Mouse (Mus musculus): ENCODE measurements at regions not wholly inside any gene's neighbourhood (a gene's known extent, or its start where the extent isn't known, plus 50 kb on each side); places are given as distances from the start of the nearest gene placed in this dataset.

DNA sequence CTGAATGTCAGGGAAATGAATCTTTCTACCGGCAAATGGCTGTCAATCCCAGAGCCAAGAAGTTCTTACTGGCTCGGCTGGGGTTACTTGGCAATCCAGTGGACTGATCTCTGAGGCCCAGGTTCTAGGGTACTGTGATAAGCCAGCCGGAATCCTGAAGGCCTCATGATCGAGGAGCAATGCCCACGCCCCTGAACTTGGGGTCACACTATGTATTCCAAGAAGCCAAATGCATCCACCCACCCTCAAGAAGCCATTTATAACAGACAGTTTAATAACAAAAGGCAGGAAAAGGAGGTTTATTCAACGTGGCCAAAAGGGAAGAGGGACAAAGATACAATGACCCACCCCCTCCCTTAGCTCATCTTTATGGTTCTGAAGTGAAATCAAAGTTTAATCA lies 144.0 kb downstream of the Bmp7 start:
- WGBS: 68% methylated on average over 6 of the region's 6 CpGs
- H3K4me1 ChIP-seq (replicated peaks): no peaks in the 10 kb centered on the region
- H3K4me3 ChIP-seq: no peak overlapping the region
- 0 out of 2 replicates have a peak, but pooled peaks cover 5% of the 10 kb centered on the region for H3K9me3 ChIP-seq (replicated peaks)
- ATAC-seq (ENCODE audit: insufficient number of reproducible peaks, low FRiP score): no peak
- H3K36me3 ChIP-seq: no peaks in the 10 kb centered on the region
- H3K27me3 ChIP-seq (replicated peaks): peaks cover 21% of the 10 kb centered on the region
- H3K27ac ChIP-seq (ENCODE audit: poor library complexity, severe bottlenecking): no peak overlapping the region
- no peak overlapping the region for H3K4me2 ChIP-seq
- H3K9ac ChIP-seq: no peak overlapping the region

DNA sequence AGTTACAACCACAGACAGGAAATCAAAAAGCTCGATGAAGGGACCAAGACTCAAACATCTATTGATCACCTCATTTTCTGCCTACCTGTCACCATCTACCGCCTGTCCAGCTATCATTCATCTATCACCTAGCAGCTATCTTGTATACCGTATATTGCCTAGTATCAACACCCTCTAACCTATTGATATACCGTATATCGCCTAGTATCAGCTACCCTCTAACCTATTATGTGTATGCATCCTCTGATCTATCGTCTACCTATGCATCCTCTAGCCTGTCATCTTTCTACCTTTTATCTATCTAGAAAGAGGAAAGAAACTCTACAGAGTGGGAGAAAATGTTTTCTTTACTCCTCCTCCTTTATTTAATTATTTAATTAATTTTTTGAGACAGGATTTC lies 143.2 kb downstream of the Bmp7 start:
- H3K4me2 ChIP-seq: no peak overlapping the region
- H3K4me1 ChIP-seq (replicated peaks): no peaks in the 10 kb centered on the region
- H3K4me3 ChIP-seq: no peak overlapping the region
- H3K9ac ChIP-seq: no peak overlapping the region
- ATAC-seq (ENCODE audit: insufficient number of reproducible peaks, low FRiP score): no peak
- no peaks in the 10 kb centered on the region for H3K36me3 ChIP-seq
- no peak overlapping the region for H3K27ac ChIP-seq (ENCODE audit: poor library complexity, severe bottlenecking)
- H3K27me3 ChIP-seq (replicated peaks): peaks cover 19% of the 10 kb centered on the region
- 35% methylated on average over 6 of the region's 6 CpGs for WGBS
- 0 out of 2 replicates have a peak, but pooled peaks cover 5% of the 10 kb centered on the region for H3K9me3 ChIP-seq (replicated peaks)

DNA sequence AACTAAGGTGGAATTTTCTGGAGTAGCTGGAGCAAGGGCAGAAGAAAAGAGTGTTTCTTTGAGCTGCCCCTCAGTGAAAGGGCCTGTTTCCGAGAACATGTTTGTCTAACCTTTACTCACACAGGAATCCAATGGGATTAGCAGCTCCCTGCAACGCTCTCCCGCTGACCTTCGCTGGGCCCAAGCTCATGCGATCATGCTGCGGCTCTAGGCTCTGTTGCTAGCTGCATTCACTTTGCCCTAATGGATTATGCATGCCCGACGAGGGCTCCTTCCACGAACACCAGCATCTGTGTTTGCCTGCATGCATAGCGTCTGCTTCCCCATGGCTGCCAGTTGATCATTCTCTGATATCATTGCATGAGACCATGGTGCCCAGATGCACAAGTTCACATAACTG lies 140.2 kb downstream of the Bmp7 start:
- ATAC-seq (ENCODE audit: insufficient number of reproducible peaks, low FRiP score): no peak
- Histone ChIP-seq H3K4me3 (no peak overlapping the region), H3K36me3 (no peaks in the 10 kb centered on the region), H3K27me3 (replicated peaks) (0 out of 2 replicates have a peak, but pooled peaks cover 9% of the 10 kb centered on the region), H3K9ac (no peak overlapping the region), H3K4me1 (replicated peaks) (no peaks in the 10 kb centered on the region), H3K27ac (ENCODE audit: poor library complexity, severe bottlenecking) (no peak overlapping the region), H3K9me3 (replicated peaks) (peaks cover 11% of the 10 kb centered on the region), H3K4me2 (no peak overlapping the region)
- 58% methylated on average over 10 of the region's 10 CpGs for WGBS

DNA sequence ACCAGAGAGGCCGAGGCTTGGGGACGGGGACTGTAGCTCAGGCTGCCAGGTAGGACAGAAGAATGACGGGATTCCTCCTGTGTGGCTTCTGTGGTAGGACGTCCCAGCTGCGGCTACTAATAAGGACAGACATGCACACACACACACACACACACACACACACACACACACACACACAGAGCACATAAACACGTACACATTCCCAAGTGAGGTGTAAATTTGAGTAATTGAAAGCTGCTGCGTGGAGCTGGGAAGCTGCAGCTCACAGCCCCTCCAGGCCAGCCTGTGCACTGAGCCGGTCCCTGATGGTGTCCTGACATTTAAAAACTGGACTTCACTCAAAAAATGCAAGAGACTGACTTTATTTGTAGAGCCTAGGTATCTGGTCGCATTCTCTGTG lies 139.3 kb downstream of the Bmp7 start:
- H3K4me2 ChIP-seq: no peak overlapping the region
- ATAC-seq (ENCODE audit: insufficient number of reproducible peaks, low FRiP score): no peak
- H3K27ac ChIP-seq (ENCODE audit: poor library complexity, severe bottlenecking): no peak overlapping the region
- 71% methylated on average over 9 of the region's 9 CpGs for WGBS
- no peaks in the 10 kb centered on the region for H3K36me3 ChIP-seq
- no peak overlapping the region for H3K9ac ChIP-seq
- peaks cover 9% of the 10 kb centered on the region for H3K9me3 ChIP-seq (replicated peaks)
- no peaks in the 10 kb centered on the region for H3K4me1 ChIP-seq (replicated peaks)
- H3K27me3 ChIP-seq (replicated peaks): 0 out of 2 replicates have a peak, but pooled peaks cover 9% of the 10 kb centered on the region
- H3K4me3 ChIP-seq: no peak overlapping the region

DNA sequence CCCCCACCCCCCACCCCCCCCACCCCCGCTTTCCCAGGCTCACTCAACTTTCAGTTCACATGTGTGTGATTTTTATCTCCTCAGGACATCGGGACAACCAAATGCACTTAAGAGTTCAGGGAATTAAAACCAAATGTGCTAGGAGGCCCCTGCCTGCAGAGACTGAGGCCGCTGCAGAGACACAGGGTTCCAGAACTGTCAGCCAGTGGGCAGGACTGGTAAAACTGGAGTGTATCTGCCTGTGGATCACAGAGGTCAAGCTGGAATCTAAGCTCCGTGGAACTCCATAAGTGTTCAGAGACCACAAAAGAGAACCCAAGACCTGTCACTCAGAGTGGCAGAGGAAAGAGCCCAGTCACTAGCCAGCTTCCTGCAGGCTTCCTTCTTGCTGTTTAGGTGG lies 138.3 kb downstream of the Bmp7 start:
- no peak overlapping the region for H3K4me3 ChIP-seq
- peaks cover 9% of the 10 kb centered on the region for H3K9me3 ChIP-seq (replicated peaks)
- 0 out of 2 replicates have a peak, but pooled peaks cover 9% of the 10 kb centered on the region for H3K27me3 ChIP-seq (replicated peaks)
- H3K4me2 ChIP-seq: no peak overlapping the region
- H3K36me3 ChIP-seq: no peaks in the 10 kb centered on the region
- no peak overlapping the region for H3K27ac ChIP-seq (ENCODE audit: poor library complexity, severe bottlenecking)
- no peak for ATAC-seq (ENCODE audit: insufficient number of reproducible peaks, low FRiP score)
- WGBS: 30% methylated on average over 4 of the region's 4 CpGs
- H3K9ac ChIP-seq: no peak overlapping the region
- H3K4me1 ChIP-seq (replicated peaks): no peaks in the 10 kb centered on the region

DNA sequence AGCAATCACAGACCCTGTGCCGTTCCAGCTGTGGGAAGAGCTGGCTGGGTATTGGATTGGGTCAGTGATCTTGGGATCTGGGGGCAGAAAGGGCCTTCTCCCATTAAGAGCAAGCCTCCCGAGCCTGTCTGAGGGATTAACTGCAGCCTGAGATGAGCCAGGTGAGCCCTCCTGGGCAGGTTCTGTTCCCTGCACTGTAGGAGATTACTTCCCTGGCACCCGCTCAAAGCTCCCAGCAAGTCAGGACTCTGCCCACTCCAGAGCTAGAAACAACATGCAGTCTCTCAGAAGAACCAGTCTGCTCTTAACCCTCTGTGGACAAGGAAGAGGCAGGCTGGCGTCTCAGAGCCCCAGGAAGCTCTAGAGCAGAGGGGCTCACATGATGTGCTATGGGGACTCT lies 132.7 kb downstream of the Bmp7 start:
- Histone ChIP-seq H3K4me2 (no peak overlapping the region), H3K9ac (no peak overlapping the region), H3K4me1 (replicated peaks) (no peaks in the 10 kb centered on the region), H3K36me3 (no peaks in the 10 kb centered on the region), H3K27me3 (replicated peaks) (no peaks in the 10 kb centered on the region), H3K4me3 (no peak overlapping the region), H3K27ac (ENCODE audit: poor library complexity, severe bottlenecking) (no peak overlapping the region), H3K9me3 (replicated peaks) (peaks cover 8% of the 10 kb centered on the region)
- 56% methylated on average over 4 of the region's 4 CpGs for WGBS
- no peak for ATAC-seq (ENCODE audit: insufficient number of reproducible peaks, low FRiP score)

DNA sequence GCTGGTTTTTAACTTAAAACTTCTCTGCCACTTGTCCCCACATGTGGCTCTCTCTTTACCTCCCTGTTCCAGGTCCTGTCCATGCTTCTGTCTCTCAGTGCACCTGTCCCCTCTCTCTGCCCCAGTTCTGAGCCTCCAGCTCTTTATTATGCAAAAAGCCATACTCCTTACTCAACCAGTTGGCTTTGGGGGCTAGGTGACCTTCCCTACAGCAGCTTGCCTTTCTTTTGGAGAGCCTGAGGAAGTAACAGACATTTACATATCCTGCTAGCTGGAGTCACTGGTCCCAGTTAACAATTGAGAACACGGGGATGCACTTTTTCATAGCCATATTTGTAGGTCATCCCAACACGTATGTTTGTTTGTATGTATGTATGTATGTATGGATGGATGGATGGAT lies 130.8 kb downstream of the Bmp7 start:
- Histone ChIP-seq H3K9me3 (replicated peaks) (no peaks in the 10 kb centered on the region), H3K27me3 (replicated peaks) (no peaks in the 10 kb centered on the region), H3K36me3 (no peaks in the 10 kb centered on the region), H3K4me1 (replicated peaks) (no peaks in the 10 kb centered on the region), H3K27ac (ENCODE audit: poor library complexity, severe bottlenecking) (no peak overlapping the region), H3K4me3 (no peak overlapping the region), H3K9ac (no peak overlapping the region), H3K4me2 (no peak overlapping the region)
- WGBS: 78% methylated on average over 2 of the region's 2 CpGs
- no peak for ATAC-seq (ENCODE audit: insufficient number of reproducible peaks, low FRiP score)

DNA sequence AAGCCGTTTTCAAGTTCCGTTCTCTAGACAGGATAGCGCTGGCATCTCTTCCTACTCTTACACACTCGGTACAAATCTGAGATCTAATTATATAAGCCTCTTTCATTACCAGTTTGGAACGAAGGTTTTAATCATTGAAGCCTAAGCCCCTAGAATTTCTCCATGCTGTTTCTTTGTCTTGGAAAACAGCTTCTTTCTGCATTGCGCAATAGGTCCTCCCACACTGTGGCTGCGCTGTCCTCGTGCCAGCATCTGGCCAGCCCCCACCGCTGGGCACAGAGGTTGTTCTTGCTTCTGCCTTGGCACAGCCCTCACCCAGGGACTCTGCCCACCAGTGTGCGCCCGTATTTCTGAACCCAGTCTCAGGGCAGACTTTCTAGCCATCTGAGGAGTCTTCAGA lies 126.8 kb downstream of the Bmp7 start:
- Histone ChIP-seq H3K27ac (ENCODE audit: poor library complexity, severe bottlenecking) (no peak overlapping the region), H3K36me3 (no peaks in the 10 kb centered on the region), H3K9ac (no peak overlapping the region), H3K4me3 (no peak overlapping the region), H3K9me3 (replicated peaks) (peaks cover 9% of the 10 kb centered on the region), H3K4me1 (replicated peaks) (no peaks in the 10 kb centered on the region), H3K4me2 (no peak overlapping the region), H3K27me3 (replicated peaks) (0 out of 2 replicates have a peak, but pooled peaks cover 9% of the 10 kb centered on the region)
- no peak for ATAC-seq (ENCODE audit: insufficient number of reproducible peaks, low FRiP score)
- WGBS: 81% methylated on average over 11 of the region's 11 CpGs

DNA sequence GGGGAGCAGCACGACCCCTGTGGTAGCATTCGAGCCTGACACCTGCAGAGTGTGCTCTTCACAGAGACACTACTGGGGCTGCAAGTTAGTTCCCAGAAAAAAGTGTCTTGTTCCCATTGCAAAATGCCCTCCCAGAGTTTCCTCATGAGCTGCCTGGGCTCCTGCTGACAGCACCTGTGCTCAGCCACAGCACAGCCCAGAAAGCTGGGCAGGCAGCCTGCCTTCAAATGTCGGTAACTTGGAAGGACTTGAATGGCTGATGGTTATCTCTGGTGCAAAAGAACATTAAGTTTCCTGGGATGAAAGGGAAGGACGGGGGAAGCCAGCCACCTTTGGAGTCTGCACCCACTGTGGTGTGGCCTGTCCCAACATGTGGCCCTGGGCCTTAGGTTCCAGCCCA lies 126.2 kb downstream of the Bmp7 start:
- no peak overlapping the region for H3K4me2 ChIP-seq
- H3K9me3 ChIP-seq (replicated peaks): peaks cover 9% of the 10 kb centered on the region
- 0 out of 2 replicates have a peak, but pooled peaks cover 9% of the 10 kb centered on the region for H3K27me3 ChIP-seq (replicated peaks)
- H3K9ac ChIP-seq: no peak overlapping the region
- WGBS: 53% methylated on average over 4 of the region's 4 CpGs
- H3K4me3 ChIP-seq: no peak overlapping the region
- ATAC-seq (ENCODE audit: insufficient number of reproducible peaks, low FRiP score): no peak
- H3K27ac ChIP-seq (ENCODE audit: poor library complexity, severe bottlenecking): no peak overlapping the region
- H3K4me1 ChIP-seq (replicated peaks): no peaks in the 10 kb centered on the region
- no peaks in the 10 kb centered on the region for H3K36me3 ChIP-seq

DNA sequence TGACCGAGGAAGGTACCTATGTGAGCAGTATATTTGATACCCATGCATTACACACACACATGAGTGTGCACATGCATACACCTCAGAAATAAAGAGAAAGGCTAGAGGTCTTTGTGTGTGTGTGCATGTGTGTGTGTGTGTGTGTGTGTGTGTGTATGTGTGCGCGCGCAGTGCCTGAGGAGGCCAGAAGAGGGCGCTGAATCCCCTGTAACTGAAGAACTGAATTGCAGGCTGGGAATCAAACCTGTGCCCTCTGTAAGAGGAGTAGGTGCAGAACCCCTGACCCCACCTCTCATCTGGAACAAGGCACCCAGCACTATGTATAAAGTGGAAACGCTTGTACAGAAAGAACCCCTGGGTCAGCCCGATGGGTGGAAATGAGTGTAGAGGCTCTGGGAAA lies 125.0 kb downstream of the Bmp7 start:
- Histone ChIP-seq H3K4me2 (no peak overlapping the region), H3K27me3 (replicated peaks) (0 out of 2 replicates have a peak, but pooled peaks cover 9% of the 10 kb centered on the region), H3K4me3 (no peak overlapping the region), H3K36me3 (no peaks in the 10 kb centered on the region), H3K9me3 (replicated peaks) (peaks cover 9% of the 10 kb centered on the region), H3K27ac (ENCODE audit: poor library complexity, severe bottlenecking) (no peak overlapping the region), H3K9ac (no peak overlapping the region), H3K4me1 (replicated peaks) (no peaks in the 10 kb centered on the region)
- no peak for ATAC-seq (ENCODE audit: insufficient number of reproducible peaks, low FRiP score)
- 91% methylated on average over 7 of the region's 7 CpGs for WGBS

DNA sequence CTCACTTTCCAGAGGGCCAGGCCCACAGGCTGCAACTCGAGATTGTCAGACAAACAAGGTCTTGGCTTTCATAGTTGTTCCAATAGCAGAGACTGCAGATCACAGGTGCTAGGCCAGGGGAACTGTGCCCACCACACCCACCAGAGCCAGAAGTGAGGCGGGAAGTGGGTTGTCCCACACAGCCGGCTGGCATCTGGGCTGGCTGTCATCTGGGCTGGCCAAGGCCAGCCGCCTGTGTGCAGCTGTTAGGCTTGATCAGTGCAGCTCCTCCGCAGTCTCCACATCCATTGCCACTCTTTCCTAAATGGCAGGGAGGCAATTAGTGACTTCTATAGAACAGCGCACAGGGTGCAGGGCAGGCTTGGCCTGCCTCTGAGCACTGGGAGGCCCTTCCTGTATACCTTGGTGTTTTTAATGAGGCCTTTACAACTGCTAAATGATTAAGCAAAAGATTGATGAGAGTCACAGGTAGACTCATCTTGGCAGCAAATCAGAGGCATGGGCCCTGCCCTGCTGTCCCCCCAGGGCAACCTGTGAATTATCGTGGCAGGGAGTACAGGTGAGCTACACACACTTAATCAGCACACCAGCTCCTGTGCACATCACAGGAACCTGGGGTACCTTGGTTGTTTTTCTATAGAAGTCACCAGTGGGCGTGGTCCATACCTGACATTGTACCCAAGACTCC lies 122.9 kb downstream of the Bmp7 start:
- 70% methylated on average over 8 of the region's 8 CpGs for WGBS
- Histone ChIP-seq H3K27me3 (replicated peaks) (peaks cover 15% of the 10 kb centered on the region; the same call in 1 of the 2 replicates), H3K4me1 (replicated peaks) (no peaks in the 10 kb centered on the region), H3K4me2 (no peak overlapping the region), H3K9me3 (replicated peaks) (peaks cover 9% of the 10 kb centered on the region), H3K27ac (ENCODE audit: poor library complexity, severe bottlenecking) (no peak overlapping the region), H3K36me3 (no peaks in the 10 kb centered on the region), H3K9ac (no peak overlapping the region), H3K4me3 (no peak overlapping the region)
- ATAC-seq (ENCODE audit: insufficient number of reproducible peaks, low FRiP score): no peak
